Mouse (Mus musculus) intestine, embryonic 16.5 days (tissue): ENCODE data around the gene Ddit4. TPM values are rescaled to one million over a fixed set of nuclear protein-coding genes. Genes with fewer than 3 reads are reported as not detected.
A peak's percentile ranks its signal among the peaks of the same experiment; 100 is the strongest.

ENCODE experiments used
- ATAC-seq: fragments of 200-750 bp; cut with Nextera tagmentation; 2 replicates; pipeline ENCODE4 v1.8.0; 2017; ENCODE audit warnings: moderate TSS enrichment, moderate library complexity
- H3K27ac ChIP-seq: fragments of 300-500 bp; sonication (generic); 2 replicates; pipeline ENCODE4 v1.5.1; 2014; ENCODE audit warnings: mild to moderate bottlenecking, low read length
- H3K27me3 ChIP-seq: fragments of 300-500 bp; sonication (generic); replicated peaks from 2 replicates; pipeline ENCODE4 v1.6.1; 2014; ENCODE audit warnings: low read length, control low read depth, mixed read lengths; ENCODE audit not compliant: control insufficient read depth, insufficient read depth
- H3K36me3 ChIP-seq: fragments of 300-500 bp; sonication (generic); 2 replicates; pipeline ENCODE4 v1.6.1; 2014; ENCODE audit warnings: low read length, control low read depth; ENCODE audit not compliant: control insufficient read depth, insufficient read depth
- H3K4me1 ChIP-seq: fragments of 300-500 bp; sonication (generic); 2 replicates; pipeline ENCODE4 v1.6.1; 2014; ENCODE audit warnings: low read length, control low read depth, mixed read lengths; ENCODE audit not compliant: control insufficient read depth, insufficient read depth
- H3K4me2 ChIP-seq: fragments of 300-500 bp; sonication (generic); 2 replicates; pipeline ENCODE4 v1.6.1; 2014; ENCODE audit warnings: low read depth, low read length, control low read depth
- H3K4me3 ChIP-seq: fragments of 300-500 bp; sonication (generic); 2 replicates; pipeline ENCODE4 v1.5.1; 2014; ENCODE audit warnings: mild to moderate bottlenecking, low read length
- H3K9ac ChIP-seq: fragments of 300-500 bp; sonication (generic); 2 replicates; pipeline ENCODE4 v1.6.1; 2014; ENCODE audit warnings: low read depth, low read length
- H3K9me3 ChIP-seq: fragments of 300-500 bp; sonication (generic); 2 replicates; pipeline ENCODE4 v1.6.1; 2016; ENCODE audit warnings: low read length, control low read depth; ENCODE audit not compliant: control insufficient read depth
- WGBS: fragments of 180-500 bp; shearing (Covaris S2); extraction: QIAGEN DNeasy Blood & Tissue Kit; methylation state at CpG from one replicate; pipeline ENCODE4 v1.1.7; 2014; 5-methylcytosine and 5-hydroxymethylcytosine counted together
- polyA plus RNA-seq: library from polyadenylated mRNA; unstranded; fragments of >200 nt; fragmentation: Nextera tagmentation; extraction: Ambion mirVana; gene quantifications from 2 replicates; pipeline ENCODE4 v1.2.1, GENCODE M21; 2015

Gene Ddit4
- polyA plus RNA-seq, 1 experiment from 2014 or later, result 33.1 TPM

DNA sequence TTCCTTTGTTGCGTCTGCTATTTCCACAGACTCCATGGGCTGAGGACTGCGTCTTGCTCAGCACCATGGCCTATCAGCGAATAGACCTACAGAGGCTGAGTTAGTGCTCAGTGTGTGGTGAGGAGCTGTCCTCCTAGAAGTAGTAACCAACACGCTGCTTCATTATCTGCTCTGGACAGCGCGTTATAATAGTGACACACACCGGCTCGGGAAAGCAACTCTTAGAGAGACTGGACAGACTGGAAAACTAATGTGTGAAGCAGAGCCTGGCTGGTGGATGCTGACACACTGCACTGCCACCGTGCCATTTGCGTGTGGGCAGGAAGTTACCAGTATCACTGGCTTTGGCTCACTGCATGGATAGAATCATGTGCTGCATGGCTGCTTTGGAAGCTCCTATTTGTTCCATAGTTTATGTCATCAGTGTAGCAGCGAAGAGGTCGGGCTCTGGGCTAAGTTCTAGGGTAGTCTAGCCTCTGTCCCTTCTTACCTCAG, 30.8 kb upstream of the Ddit4 start:
- WGBS, result 89% methylated on average over 12 of the region's 12 CpGs
- Histone ChIP-seq H3K4me2 (no peak overlapping the region), H3K27ac (no peak overlapping the region), H3K9me3 (no peaks in the 10 kb centered on the region), H3K4me3 (no peak overlapping the region), H3K36me3 (peaks cover 4% of the 10 kb centered on the region; the same call in 1 of the 2 replicates), H3K4me1 (peaks cover 22% of the 10 kb centered on the region), H3K9ac (no peak overlapping the region), H3K27me3 (no peaks in the 10 kb centered on the region)
- no peak for ATAC-seq

DNA sequence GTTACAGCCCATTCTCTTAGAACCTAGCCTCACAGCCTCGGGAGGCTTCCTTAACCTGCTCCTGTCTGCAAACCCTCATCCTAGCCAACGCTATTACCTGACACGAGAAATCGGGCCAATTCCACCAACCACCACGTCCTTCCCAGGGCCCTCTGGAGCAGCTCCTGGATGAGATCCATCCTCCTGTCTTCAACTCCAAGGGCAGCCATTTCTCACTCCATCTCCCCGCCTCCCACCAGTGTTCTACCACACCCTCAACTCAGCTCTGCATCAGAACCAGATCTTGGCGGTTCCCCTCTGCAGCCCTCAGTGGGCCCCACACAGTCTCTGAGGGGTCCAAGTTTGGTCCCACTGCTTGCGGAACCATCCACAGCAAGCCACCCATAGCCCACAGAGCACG, 30.2 kb upstream of the Ddit4 start:
- ATAC-seq, result no peak
- Histone ChIP-seq H3K27me3 (no peaks in the 10 kb centered on the region), H3K4me1 (peaks cover 22% of the 10 kb centered on the region), H3K36me3 (no peaks in the 10 kb centered on the region), H3K9ac (no peak overlapping the region), H3K9me3 (no peaks in the 10 kb centered on the region), H3K4me3 (no peak overlapping the region), H3K4me2 (no peak overlapping the region), H3K27ac (no peak overlapping the region)
- 71% methylated on average over 9 of the region's 9 CpGs for WGBS

DNA sequence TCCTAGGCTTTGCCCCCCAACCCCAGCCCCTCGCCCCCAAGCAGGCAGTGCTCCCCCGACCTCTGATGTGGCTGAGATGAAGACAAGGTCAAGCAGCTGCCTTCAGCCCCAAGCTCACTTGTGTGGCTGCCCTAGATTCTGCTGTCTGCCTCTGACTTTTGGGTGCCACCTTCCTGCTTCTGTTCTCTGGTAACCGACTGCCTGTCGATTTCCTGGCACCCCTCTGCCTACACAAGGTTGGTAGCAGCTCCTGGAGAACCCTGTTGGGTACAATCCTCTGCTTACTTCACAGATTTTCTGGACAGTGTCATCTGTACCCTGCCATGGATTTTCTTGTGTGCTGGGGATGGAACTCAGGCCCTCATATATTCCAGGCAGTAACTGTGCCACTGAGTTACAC, 29.7 kb upstream of the Ddit4 start:
- H3K4me1 ChIP-seq, result peaks cover 22% of the 10 kb centered on the region
- no peaks in the 10 kb centered on the region for H3K9me3 ChIP-seq
- H3K27me3 ChIP-seq, result no peaks in the 10 kb centered on the region
- H3K4me2 ChIP-seq, result no peak overlapping the region
- no peak for ATAC-seq
- no peak overlapping the region for H3K9ac ChIP-seq
- H3K4me3 ChIP-seq, result no peak overlapping the region
- 76% methylated on average over 4 of the region's 4 CpGs for WGBS
- H3K27ac ChIP-seq, result no peak overlapping the region
- no peaks in the 10 kb centered on the region for H3K36me3 ChIP-seq

GRCm38 (mm10) chr10:59980815-59981244, 29.2 kb upstream of the Ddit4 start:
- H3K27me3 ChIP-seq, result no peaks in the 10 kb centered on the region
- H3K4me1 ChIP-seq, result peaks cover 22% of the 10 kb centered on the region
- no peaks in the 10 kb centered on the region for H3K9me3 ChIP-seq
- no peak for ATAC-seq
- no peaks in the 10 kb centered on the region for H3K36me3 ChIP-seq
- 89% methylated on average over 6 of the region's 6 CpGs for WGBS
- no peak overlapping the region for H3K9ac ChIP-seq
- H3K4me3 ChIP-seq, result no peak overlapping the region
- no peak overlapping the region for H3K4me2 ChIP-seq
- no peak overlapping the region for H3K27ac ChIP-seq

- Histone ChIP-seq H3K36me3 (no peaks in the 10 kb centered on the region), H3K9me3 (no peaks in the 10 kb centered on the region), H3K9ac (peak overlapping the region; percentile 31), H3K27me3 (no peaks in the 10 kb centered on the region), H3K4me2 (no peak overlapping the region), H3K4me1 (peaks cover 30% of the 10 kb centered on the region), H3K27ac (peak overlapping the region; percentile 77), H3K4me3 (no peak overlapping the region)
- 22% methylated on average over 11 of the region's 11 CpGs for WGBS
- peak; percentile 75 for ATAC-seq
These were observed 27.5 kb upstream of the Ddit4 start for GRCm38 (mm10) chr10:59978873-59979743.

DNA sequence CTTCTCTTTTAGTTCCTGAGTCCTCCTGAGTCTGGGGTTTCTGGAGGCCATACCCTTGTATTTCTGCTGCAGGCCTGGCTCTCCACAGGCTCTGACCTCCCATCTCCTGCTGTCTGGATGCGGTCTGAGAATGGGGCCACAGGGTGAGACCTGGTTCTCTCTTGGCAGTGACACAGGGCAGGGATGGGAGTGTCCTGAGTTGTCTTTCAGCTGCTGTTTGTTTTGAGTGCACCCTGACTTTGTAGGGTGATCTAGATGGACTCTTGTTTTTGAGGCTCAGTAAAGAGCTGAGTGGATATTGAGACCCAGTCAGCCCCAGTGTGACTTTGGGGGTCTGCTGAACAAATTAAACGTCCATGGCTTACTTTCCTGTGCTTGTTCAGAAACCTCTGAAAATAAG, 26.8 kb upstream of the Ddit4 start:
- no peak overlapping the region for H3K9ac ChIP-seq
- ATAC-seq, result no peak
- H3K27ac ChIP-seq, result peak overlapping the region; percentile 77
- no peaks in the 10 kb centered on the region for H3K36me3 ChIP-seq
- no peaks in the 10 kb centered on the region for H3K27me3 ChIP-seq
- no peaks in the 10 kb centered on the region for H3K9me3 ChIP-seq
- H3K4me2 ChIP-seq, result no peak overlapping the region
- no peak overlapping the region for H3K4me3 ChIP-seq
- peaks cover 37% of the 10 kb centered on the region for H3K4me1 ChIP-seq
- WGBS, result 63% methylated on average over 2 of the region's 2 CpGs

- H3K9me3 ChIP-seq, result no peaks in the 10 kb centered on the region
- H3K4me1 ChIP-seq, result peaks cover 41% of the 10 kb centered on the region
- no peaks in the 10 kb centered on the region for H3K36me3 ChIP-seq
- peak overlapping the region; percentile 77; the same call in 1 of the 2 replicates for H3K27ac ChIP-seq
- no peak for ATAC-seq
- no peak overlapping the region for H3K4me3 ChIP-seq
- H3K9ac ChIP-seq, result no peak overlapping the region
- H3K27me3 ChIP-seq, result no peaks in the 10 kb centered on the region
- 87% methylated on average over 5 of the region's 5 CpGs for WGBS
- no peak overlapping the region for H3K4me2 ChIP-seq
These were observed 26.2 kb upstream of the Ddit4 start for GRCm38 (mm10) chr10:59977715-59978343.

GRCm38 (mm10) chr10:59977141-59977540, 25.5 kb upstream of the Ddit4 start:
- H3K4me1 ChIP-seq, result peaks cover 45% of the 10 kb centered on the region
- no peak for ATAC-seq
- 61% methylated on average over 2 of the region's 4 CpGs for WGBS

DNA sequence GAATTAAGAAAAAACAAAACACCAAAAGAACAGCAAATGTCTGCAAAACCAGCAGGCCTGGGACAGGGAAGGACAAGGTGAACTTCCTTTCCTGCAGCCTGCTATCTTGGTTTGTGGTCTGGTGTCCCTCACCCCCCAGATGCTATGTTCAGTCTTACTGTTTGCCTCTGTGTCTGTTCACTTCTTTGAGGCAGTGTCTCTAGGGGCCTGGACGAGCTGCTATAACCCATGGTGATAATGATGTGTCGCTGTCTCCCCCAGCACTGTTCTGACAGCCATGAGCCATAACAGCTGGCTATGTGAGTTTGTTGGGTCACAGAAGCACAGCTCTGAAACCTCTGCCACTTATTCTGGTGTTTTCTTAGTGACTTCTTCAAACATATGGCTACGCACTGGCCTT, 23.2 kb upstream of the Ddit4 start:
- Histone ChIP-seq H3K27ac (peak overlapping the region; percentile 71), H3K27me3 (no peaks in the 10 kb centered on the region), H3K36me3 (no peaks in the 10 kb centered on the region), H3K9ac (no peak overlapping the region), H3K4me3 (no peak overlapping the region), H3K4me2 (no peak overlapping the region), H3K9me3 (no peaks in the 10 kb centered on the region), H3K4me1 (peaks cover 60% of the 10 kb centered on the region)
- WGBS, result 40% methylated on average over 3 of the region's 3 CpGs
- ATAC-seq, result no peak

More at GRCm38 (mm10) chr10:59977141-59977540, 25.5 kb upstream of the Ddit4 start:
- Histone ChIP-seq H3K36me3 (no peaks in the 10 kb centered on the region), H3K4me3 (no peak overlapping the region), H3K4me2 (no peak overlapping the region), H3K9me3 (no peaks in the 10 kb centered on the region), H3K27ac (no peak overlapping the region), H3K27me3 (no peaks in the 10 kb centered on the region), H3K9ac (no peak overlapping the region)
